Mouse (Mus musculus) hindbrain, embryonic 13.5 days (tissue): ENCODE measurements at regions not wholly inside any gene's neighbourhood (a gene's known extent, or its start where the extent isn't known, plus 50 kb on each side); places are given as distances from the start of the nearest gene placed in this dataset.
A peak's percentile ranks its signal among the peaks of the same experiment; 100 is the strongest.

Experiments
- ATAC-seq: fragments of 200-750 bp; cut with Nextera tagmentation; 2 replicates; pipeline ENCODE4 v1.8.0; 2017; ENCODE audit warnings: moderate TSS enrichment; ENCODE audit not compliant: low FRiP score
- H3K27ac ChIP-seq: fragments of 300-500 bp; sonication (generic); 2 replicates; pipeline ENCODE4 v1.5.1; 2015; ENCODE audit warnings: inconsistent platforms, mild to moderate bottlenecking, moderate library complexity
- H3K27me3 ChIP-seq: fragments of 300-500 bp; sonication (generic); 2 replicates; pipeline ENCODE4 v1.6.1; 2015; ENCODE audit warnings: mild to moderate bottlenecking, inconsistent platforms
- H3K36me3 ChIP-seq: fragments of 300-500 bp; sonication (generic); 2 replicates; pipeline ENCODE4 v1.6.1; 2015; ENCODE audit warnings: mild to moderate bottlenecking, inconsistent platforms
- H3K4me1 ChIP-seq: fragments of 300-500 bp; sonication (generic); replicated peaks from 2 replicates; pipeline ENCODE4 v1.6.1; 2015; ENCODE audit warnings: inconsistent platforms
- H3K4me2 ChIP-seq: fragments of 300-500 bp; sonication (generic); 2 replicates; pipeline ENCODE4 v1.6.1; 2015; ENCODE audit warnings: inconsistent platforms, mild to moderate bottlenecking, moderate library complexity
- H3K4me3 ChIP-seq: fragments of 300-500 bp; sonication (generic); 2 replicates; pipeline ENCODE4 v1.5.1; 2015; ENCODE audit warnings: mild to moderate bottlenecking, inconsistent platforms
- H3K9ac ChIP-seq: fragments of 300-500 bp; sonication (generic); 2 replicates; pipeline ENCODE4 v1.6.1; 2015; ENCODE audit warnings: mild to moderate bottlenecking, inconsistent platforms
- H3K9me3 ChIP-seq: fragments of 300-500 bp; sonication (generic); 2 replicates; pipeline ENCODE4 v1.6.1; 2016; ENCODE audit warnings: inconsistent platforms
- WGBS: fragments of 180-500 bp; shearing (Covaris S2); methylation state at CpG from one replicate; pipeline ENCODE4 v1.1.7; 2015; 5-methylcytosine and 5-hydroxymethylcytosine counted together

- no peaks in the 10 kb centered on the region for H3K27me3 ChIP-seq
- no peak overlapping the region for H3K4me3 ChIP-seq
- H3K9me3 ChIP-seq = no peaks in the 10 kb centered on the region
- no peaks in the 10 kb centered on the region; the same call in 1 of the 2 replicates for H3K4me1 ChIP-seq
- WGBS = 75% methylated on average over 12 of the region's 12 CpGs
- H3K36me3 ChIP-seq = no peaks in the 10 kb centered on the region
- peak; percentile 36; the same call in 1 of the 2 replicates for ATAC-seq
- H3K27ac ChIP-seq = no peak overlapping the region
- no peak overlapping the region for H3K9ac ChIP-seq
- H3K4me2 ChIP-seq = no peak overlapping the region
Measured at GRCm38 (mm10) chr5:49641206-49641830, 116.6 kb upstream of the Kcnip4 start.

- no peak overlapping the region for H3K9ac ChIP-seq
- WGBS = 94% methylated on average over 4 of the region's 4 CpGs
- no peak overlapping the region for H3K27ac ChIP-seq
- no peaks in the 10 kb centered on the region; the same call in 1 of the 2 replicates for H3K4me1 ChIP-seq
- H3K4me2 ChIP-seq = no peak overlapping the region
- ATAC-seq = no peak
- H3K9me3 ChIP-seq = no peaks in the 10 kb centered on the region
- no peaks in the 10 kb centered on the region for H3K27me3 ChIP-seq
- no peak overlapping the region for H3K4me3 ChIP-seq
- H3K36me3 ChIP-seq = no peaks in the 10 kb centered on the region
Measured at GRCm38 (mm10) chr5:49639637-49640036, 114.9 kb upstream of the Kcnip4 start.

GRCm38 (mm10) chr5:49620152-49620551 is 95.4 kb upstream of the Kcnip4 start:
- ATAC-seq = no peak
- Histone ChIP-seq H3K27ac (no peak overlapping the region), H3K9ac (no peak overlapping the region), H3K4me2 (no peak overlapping the region), H3K36me3 (no peaks in the 10 kb centered on the region), H3K9me3 (no peaks in the 10 kb centered on the region), H3K4me1 (no peaks in the 10 kb centered on the region), H3K27me3 (no peaks in the 10 kb centered on the region), H3K4me3 (no peak overlapping the region)
- 84% methylated on average over 1 of the region's 1 CpGs for WGBS

GRCm38 (mm10) chr5:49606761-49607160 is 82.1 kb upstream of the Kcnip4 start:
- H3K4me3 ChIP-seq = no peak overlapping the region
- H3K4me2 ChIP-seq = no peak overlapping the region
- no peaks in the 10 kb centered on the region for H3K27me3 ChIP-seq
- WGBS = 27% methylated on average over 1 of the region's 1 CpGs
- H3K4me1 ChIP-seq = no peaks in the 10 kb centered on the region
- no peaks in the 10 kb centered on the region for H3K36me3 ChIP-seq
- H3K9me3 ChIP-seq = no peaks in the 10 kb centered on the region
- ATAC-seq = no peak
- H3K9ac ChIP-seq = no peak overlapping the region
- no peak overlapping the region for H3K27ac ChIP-seq

- H3K36me3 ChIP-seq = no peaks in the 10 kb centered on the region
- no peak overlapping the region for H3K9ac ChIP-seq
- H3K27me3 ChIP-seq = no peaks in the 10 kb centered on the region
- no peak overlapping the region for H3K4me3 ChIP-seq
- no peaks in the 10 kb centered on the region for H3K9me3 ChIP-seq
- no peak overlapping the region for H3K27ac ChIP-seq
- H3K4me1 ChIP-seq = no peaks in the 10 kb centered on the region
- ATAC-seq = no peak
- 90% methylated on average over 3 of the region's 3 CpGs for WGBS
- H3K4me2 ChIP-seq = no peak overlapping the region
Measured at GRCm38 (mm10) chr5:49580777-49581176, 56.1 kb upstream of the Kcnip4 start.

GRCm38 (mm10) chr5:49575901-49576300 is 51.2 kb upstream of the Kcnip4 start:
- H3K36me3 ChIP-seq = no peaks in the 10 kb centered on the region
- H3K27ac ChIP-seq = no peak overlapping the region
- WGBS = 74% methylated on average over 2 of the region's 2 CpGs
- no peak overlapping the region for H3K9ac ChIP-seq
- no peaks in the 10 kb centered on the region for H3K27me3 ChIP-seq
- no peak overlapping the region for H3K4me2 ChIP-seq
- no peak for ATAC-seq
- H3K4me3 ChIP-seq = no peak overlapping the region
- no peaks in the 10 kb centered on the region for H3K9me3 ChIP-seq
- no peaks in the 10 kb centered on the region for H3K4me1 ChIP-seq
